Mouse (Mus musculus): ENCODE measurements around the gene Cd9. TPM values are rescaled to one million over a fixed set of nuclear protein-coding genes. Genes with fewer than 3 reads are reported as not detected.

Cd9 gene
- total and polyA plus RNA-seq, 2 experiments from 2014 or later, result 80.5 to 158 TPM

GRCm38 (mm10) chr6:125471921-125472320 is 22.7 kb downstream of the Cd9 start:
- Histone ChIP-seq H3K9ac (replicated peaks; ENCODE audit: low read length) (no peak overlapping the region), H3K9me3 (ENCODE audit: low read length) (no peaks in the 10 kb centered on the region), H3K36me3 (ENCODE audit: insufficient read depth, low read length) (no peaks in the 10 kb centered on the region), H3K4me1 (ENCODE audit: insufficient read depth, low read length) (peaks cover 27% of the 10 kb centered on the region), H3K4me2 (ENCODE audit: low read depth, low read length) (no peak overlapping the region), H3K27me3 (ENCODE audit: insufficient read depth, low read length) (no peaks in the 10 kb centered on the region), H3K4me3 (ENCODE audit: low read length) (no peak overlapping the region), H3K27ac (peak overlapping the region; percentile 7; the same call in 1 of the 2 replicates)
- TF ChIP-seq CTCF (IDR thresholded peaks at IDR 0.05; ENCODE audit: low read depth), result no peak
- DNase-seq (ENCODE audit: low spot score), result no peak
- no peak for ATAC-seq
- 39% methylated on average over 4 of the region's 4 CpGs for WGBS

DNA sequence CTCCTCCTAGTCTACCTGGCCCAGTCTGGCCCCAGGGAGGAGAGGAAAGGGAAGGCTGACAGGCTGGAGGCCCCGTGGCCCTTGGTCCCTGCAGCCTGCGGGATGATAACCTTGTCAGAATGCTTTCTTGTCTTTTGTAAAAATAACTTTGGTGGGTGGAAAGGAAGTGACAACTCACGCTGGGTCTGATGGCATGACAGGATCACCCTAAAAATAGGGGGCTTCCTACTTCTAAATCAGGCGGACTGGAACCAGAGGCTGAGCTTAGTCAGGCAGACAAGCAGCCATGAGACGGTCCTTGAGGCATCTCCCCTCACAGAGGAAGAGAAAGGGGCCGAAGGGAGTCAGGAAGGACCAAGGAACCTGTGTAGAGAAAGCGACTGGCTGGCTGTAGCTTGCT is 23.3 kb downstream of the Cd9 start:
- Histone ChIP-seq H3K27me3 (ENCODE audit: insufficient read depth, low read length) (no peaks in the 10 kb centered on the region), H3K4me3 (ENCODE audit: low read length) (no peak overlapping the region), H3K27ac (peak overlapping the region; percentile 7; the same call in 1 of the 2 replicates), H3K9me3 (ENCODE audit: low read length) (no peaks in the 10 kb centered on the region), H3K4me2 (ENCODE audit: low read depth, low read length) (no peak overlapping the region), H3K36me3 (ENCODE audit: insufficient read depth, low read length) (no peaks in the 10 kb centered on the region), H3K4me1 (ENCODE audit: insufficient read depth, low read length) (peaks cover 21% of the 10 kb centered on the region), H3K9ac (replicated peaks; ENCODE audit: low read length) (no peak overlapping the region)
- DNase-seq (ENCODE audit: low spot score) (no peak), ATAC-seq (no peak)
- no peak for TF ChIP-seq CTCF (IDR thresholded peaks at IDR 0.05; ENCODE audit: low read depth)
- 78% methylated on average over 7 of the region's 7 CpGs for WGBS

DNA sequence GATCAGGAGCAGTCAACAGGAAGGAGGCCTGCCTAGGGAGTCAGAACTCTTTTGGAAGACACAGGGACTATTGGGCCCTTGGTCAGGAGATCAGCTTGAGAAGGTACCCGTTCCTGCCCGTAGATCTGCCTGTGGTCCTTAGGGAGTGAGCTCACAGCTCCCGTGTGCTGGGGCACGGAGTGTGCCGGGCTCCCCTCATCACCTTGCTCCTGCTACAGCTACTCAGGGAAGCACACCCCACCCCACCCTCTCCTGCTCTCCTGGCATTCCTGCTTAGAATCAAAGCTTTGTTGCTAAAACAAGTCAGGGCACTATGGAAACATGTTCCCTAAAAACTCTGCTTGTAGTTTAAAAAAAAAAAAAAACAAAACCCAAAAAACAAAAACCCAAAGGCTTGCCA is 24.0 kb downstream of the Cd9 start:
- Histone ChIP-seq H3K9ac (replicated peaks; ENCODE audit: low read length) (no peak overlapping the region), H3K36me3 (ENCODE audit: insufficient read depth, low read length) (no peaks in the 10 kb centered on the region), H3K27me3 (ENCODE audit: insufficient read depth, low read length) (no peaks in the 10 kb centered on the region), H3K9me3 (ENCODE audit: low read length) (no peaks in the 10 kb centered on the region), H3K4me3 (ENCODE audit: low read length) (no peak overlapping the region), H3K27ac (no peak overlapping the region), H3K4me1 (ENCODE audit: insufficient read depth, low read length) (peaks cover 21% of the 10 kb centered on the region; the same call in 1 of the 2 replicates), H3K4me2 (ENCODE audit: low read depth, low read length) (no peak overlapping the region)
- WGBS, result 85% methylated on average over 5 of the region's 5 CpGs
- TF ChIP-seq CTCF (IDR thresholded peaks at IDR 0.05; ENCODE audit: low read depth), result no peak
- DNase-seq (ENCODE audit: low spot score) (no peak), ATAC-seq (no peak)

GRCm38 (mm10) chr6:125469222-125469621 is 25.4 kb downstream of the Cd9 start:
- Histone ChIP-seq H3K9ac (replicated peaks; ENCODE audit: low read length) (no peak overlapping the region), H3K27me3 (ENCODE audit: insufficient read depth, low read length) (no peaks in the 10 kb centered on the region), H3K27ac (no peak overlapping the region), H3K4me2 (ENCODE audit: low read depth, low read length) (no peak overlapping the region), H3K4me3 (ENCODE audit: low read length) (no peak overlapping the region), H3K36me3 (ENCODE audit: insufficient read depth, low read length) (no peaks in the 10 kb centered on the region), H3K4me1 (ENCODE audit: insufficient read depth, low read length) (peaks cover 17% of the 10 kb centered on the region; the same call in 1 of the 2 replicates), H3K9me3 (ENCODE audit: low read length) (no peaks in the 10 kb centered on the region)
- no peak for ATAC-seq
- 69% methylated on average over 4 of the region's 4 CpGs for WGBS
- no peak for TF ChIP-seq CTCF (IDR thresholded peaks at IDR 0.05; ENCODE audit: low read depth)
- DNase-seq (ENCODE audit: low spot score), result no peak

DNA sequence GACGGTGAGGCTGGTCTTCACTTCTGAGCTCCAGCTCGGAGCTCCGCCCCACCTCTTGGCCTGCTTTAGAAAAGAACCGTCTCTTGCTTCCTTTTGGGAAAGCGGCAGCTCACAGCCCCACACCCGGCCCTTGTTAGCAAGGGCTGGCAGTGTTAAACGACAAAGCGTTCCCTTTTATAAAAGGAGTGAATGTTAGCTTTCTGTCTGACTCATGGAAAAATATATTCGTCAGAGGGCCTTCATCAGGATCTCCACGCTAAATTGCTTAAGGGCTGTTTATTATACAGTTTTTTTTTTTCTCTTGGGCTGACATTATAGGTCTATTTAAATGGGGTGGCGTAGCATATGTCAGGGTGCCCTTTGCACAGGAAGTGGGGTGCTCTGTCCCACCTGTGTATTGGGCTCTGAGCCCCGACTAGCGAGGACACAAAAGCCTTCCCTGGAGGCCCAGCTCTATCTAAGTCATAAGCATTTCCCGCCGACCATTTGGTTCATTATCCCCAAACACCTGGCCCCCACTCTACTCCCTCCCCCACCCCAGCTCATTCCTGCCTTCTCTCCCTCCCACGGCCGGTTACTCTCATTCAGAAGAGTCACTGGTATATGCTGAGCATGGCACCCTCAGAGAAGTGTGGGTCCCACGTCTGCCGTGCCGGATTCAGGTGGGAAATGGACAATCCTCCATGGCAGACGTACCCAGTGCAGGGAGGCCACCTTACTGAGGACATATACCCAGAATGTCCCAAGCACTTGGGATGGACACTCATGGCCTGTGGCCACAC is 26.2 kb downstream of the Cd9 start:
- no peak for TF ChIP-seq CTCF (IDR thresholded peaks at IDR 0.05; ENCODE audit: low read depth)
- Histone ChIP-seq H3K4me2 (ENCODE audit: low read depth, low read length) (no peak overlapping the region), H3K36me3 (ENCODE audit: insufficient read depth, low read length) (no peaks in the 10 kb centered on the region), H3K27ac (peak overlapping the region; percentile 57), H3K9me3 (ENCODE audit: low read length) (no peaks in the 10 kb centered on the region), H3K9ac (replicated peaks; ENCODE audit: low read length) (no peak overlapping the region), H3K4me1 (ENCODE audit: insufficient read depth, low read length) (peaks cover 17% of the 10 kb centered on the region; the same call in 1 of the 2 replicates), H3K4me3 (ENCODE audit: low read length) (no peak overlapping the region), H3K27me3 (ENCODE audit: insufficient read depth, low read length) (no peaks in the 10 kb centered on the region)
- DNase-seq (ENCODE audit: low spot score) (no peak), ATAC-seq (no peak)
- 56% methylated on average over 21 of the region's 21 CpGs for WGBS

DNA sequence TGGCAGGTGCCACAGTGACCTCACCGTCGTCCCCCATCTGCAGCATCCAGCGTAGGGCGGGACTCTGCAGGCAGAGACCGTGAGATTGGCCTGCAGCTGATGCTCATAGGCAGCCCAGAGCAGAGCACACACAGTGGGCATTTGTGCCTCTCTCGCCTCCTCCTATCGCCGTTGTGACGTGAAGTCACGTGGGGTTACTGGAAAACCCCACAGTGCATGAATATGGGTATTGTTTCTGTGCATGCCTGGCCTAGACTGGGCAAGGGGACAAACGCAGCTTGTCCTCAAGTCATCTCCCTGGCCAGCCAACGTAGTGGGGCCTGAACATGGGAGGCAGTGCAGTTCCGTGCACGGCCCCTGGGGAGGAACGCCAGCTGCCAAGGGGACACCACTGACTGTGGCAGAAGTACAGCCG is 27.3 kb downstream of the Cd9 start:
- peak; percentile 70 for TF ChIP-seq CTCF (IDR thresholded peaks at IDR 0.05; ENCODE audit: low read depth)
- peaks cover 17% of the 10 kb centered on the region; the same call in 1 of the 2 replicates for H3K4me1 ChIP-seq (ENCODE audit: insufficient read depth, low read length)

GRCm38 (mm10) chr6:125462312-125462711 is 32.3 kb downstream of the Cd9 start:
- Histone ChIP-seq H3K27ac (no peak overlapping the region), H3K27me3 (ENCODE audit: insufficient read depth, low read length) (no peaks in the 10 kb centered on the region), H3K4me3 (ENCODE audit: low read length) (no peak overlapping the region), H3K9ac (replicated peaks; ENCODE audit: low read length) (no peak overlapping the region), H3K4me2 (ENCODE audit: low read depth, low read length) (no peak overlapping the region), H3K4me1 (ENCODE audit: insufficient read depth, low read length) (peaks cover 3% of the 10 kb centered on the region; the same call in 1 of the 2 replicates), H3K9me3 (ENCODE audit: low read length) (no peaks in the 10 kb centered on the region), H3K36me3 (ENCODE audit: insufficient read depth, low read length) (peaks cover 5% of the 10 kb centered on the region; the same call in 1 of the 2 replicates)
- TF ChIP-seq CTCF (IDR thresholded peaks at IDR 0.05; ENCODE audit: low read depth), result no peak
- 85% methylated on average over 7 of the region's 7 CpGs for WGBS
- ATAC-seq (no peak), DNase-seq (ENCODE audit: low spot score) (no peak)

More for the DNA sequence above, 27.3 kb downstream of the Cd9 start:
- 32% methylated on average over 16 of the region's 16 CpGs for WGBS
- no peaks in the 10 kb centered on the region for H3K27me3 ChIP-seq (ENCODE audit: insufficient read depth, low read length)
- H3K4me3 ChIP-seq (ENCODE audit: low read length), result no peak overlapping the region
- peak overlapping the region; percentile 57 for H3K27ac ChIP-seq
- ATAC-seq (peak; percentile 97), DNase-seq (ENCODE audit: low spot score) (peak; percentile 88)
- no peak overlapping the region for H3K4me2 ChIP-seq (ENCODE audit: low read depth, low read length)
- no peak overlapping the region for H3K9ac ChIP-seq (replicated peaks; ENCODE audit: low read length)
- H3K36me3 ChIP-seq (ENCODE audit: insufficient read depth, low read length), result no peaks in the 10 kb centered on the region
- H3K9me3 ChIP-seq (ENCODE audit: low read length), result no peaks in the 10 kb centered on the region

Data from hindbrain, postnatal 0 days (tissue).